Mouse (Mus musculus) E14TG2a.4 (cell line): ENCODE measurements around the gene Nab1.

ENCODE experiments used
- CTCF ChIP-seq: conservative IDR thresholded peaks from 2 replicates; pipeline ENCODE4 v1.5.1; 2014; ENCODE audit warnings: low read length
- POU5F1 ChIP-seq: IDR thresholded peaks from 2 replicates; pipeline ENCODE4 v1.6.1; 2014; ENCODE audit warnings: low read length, borderline replicate concordance

DNA sequence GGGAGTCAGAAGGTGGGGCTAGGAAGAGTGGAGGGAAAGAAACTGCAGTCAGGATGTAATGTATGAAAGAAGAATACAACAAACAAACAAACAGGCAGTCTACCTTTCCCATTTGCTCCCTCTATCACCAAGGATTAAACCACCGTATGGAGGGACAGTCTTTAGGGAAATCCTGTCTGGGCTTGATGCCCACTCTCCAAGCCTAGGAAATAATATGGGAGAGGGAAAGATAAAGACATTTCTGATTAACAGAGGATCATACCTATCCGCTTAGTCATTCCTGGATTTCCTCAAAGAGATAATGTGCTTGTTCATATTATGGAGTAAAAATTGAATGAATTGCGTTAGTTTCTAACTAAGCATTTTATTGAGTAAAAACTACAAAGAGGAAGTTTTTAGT, 46.3 kb upstream of the Nab1 start:
- TF ChIP-seq CTCF (no peak), POU5F1 (no peak)
